Mouse (Mus musculus): ENCODE data around the gene Slco6d1. TPM values are rescaled to one million over a fixed set of nuclear protein-coding genes. Genes with fewer than 3 reads are reported as not detected.
"Not testable (repeated sequence)": the region's sequence is repeated elsewhere in the genome, so short reads cannot be mapped to it uniquely, and the experiment has no call there.

The Slco6d1 gene
- total RNA-seq (2012; rRNA removed), result not detected in 2 replicates

- H3K4me1 ChIP-seq (ENCODE audit: control insufficient read depth in 2 of 2, insufficient read depth in 2 of 2, low read length in 2 of 2, poor library complexity in 1 of 2), result no peaks in the 10 kb centered on the region
- no peak within 1 kb of the TSS for H3K27ac ChIP-seq (ENCODE audit: insufficient read depth, low read depth, low read length, poor library complexity, severe bottlenecking)
- H3K36me3 ChIP-seq (ENCODE audit: control insufficient read depth, insufficient read depth, low read length, poor library complexity, severe bottlenecking), result no peaks in the 10 kb centered on the region
- TF ChIP-seq MAFK (IDR thresholded peaks at IDR 0.05; ENCODE audit: insufficient read depth, low read depth, low read length), result no peak
- TF ChIP-seq HCFC1 (IDR thresholded peaks at IDR 0.05; ENCODE audit: borderline replicate concordance, insufficient read depth, low read length), result no peak
- TF ChIP-seq CHD2 (IDR thresholded peaks at IDR 0.05; ENCODE audit: low read depth, low read length), result no peak
- TF ChIP-seq ZC3H11A (IDR thresholded peaks at IDR 0.05; ENCODE audit: borderline replicate concordance, low read depth, low read length), result no peak
- no peak for TF ChIP-seq ZNF384 (IDR thresholded peaks at IDR 0.05; ENCODE audit: low read depth, low read length)
- no peak for DNase-seq (ENCODE audit: low read depth, low spot score)
- H3K4me3 ChIP-seq (ENCODE audit: insufficient read depth in 1 of 2, low read depth in 1 of 2, low read length in 2 of 2, poor library complexity in 1 of 2, severe bottlenecking in 1 of 2), result no peak within 1 kb of the TSS
- in situ Hi-C loops (cut with MboI; ENCODE audit: low sequenced_read_pairs in 2 of 2, unreplicated experiment in 2 of 2), result no loop called here
- no peaks in the 10 kb centered on the region for H3K9me3 ChIP-seq (ENCODE audit: control insufficient read depth, insufficient read depth, low read depth, low read length)
- no peak within 1 kb of the TSS for H3K9ac ChIP-seq (ENCODE audit: insufficient read depth, low read depth, low read length, poor library complexity, severe bottlenecking)
These were observed at the start of gene Slco6d1 for GRCm38 (mm10) chr1:98420824-98421223. Gene Slco6d1, plus strand, starts transcription at chr1:98421124.

- no peak overlapping the region for H3K27ac ChIP-seq (ENCODE audit: insufficient read depth, low read depth, low read length, poor library complexity, severe bottlenecking)
- in situ Hi-C loops (cut with MboI; ENCODE audit: low sequenced_read_pairs in 2 of 2, unreplicated experiment in 2 of 2), result no loop called here
- H3K9ac ChIP-seq (ENCODE audit: insufficient read depth, low read depth, low read length, poor library complexity, severe bottlenecking), result no peak overlapping the region
- no peak for DNase-seq (ENCODE audit: low read depth, low spot score)
- H3K4me3 ChIP-seq (ENCODE audit: insufficient read depth in 1 of 2, low read depth in 1 of 2, low read length in 2 of 2, poor library complexity in 1 of 2, severe bottlenecking in 1 of 2), result no peak overlapping the region
- TF ChIP-seq CHD2 (IDR thresholded peaks at IDR 0.05; ENCODE audit: low read depth, low read length), result no peak
- no peak for TF ChIP-seq MAFK (IDR thresholded peaks at IDR 0.05; ENCODE audit: insufficient read depth, low read depth, low read length)
- TF ChIP-seq HCFC1 (IDR thresholded peaks at IDR 0.05; ENCODE audit: borderline replicate concordance, insufficient read depth, low read length), result no peak
- no peak for TF ChIP-seq ZC3H11A (IDR thresholded peaks at IDR 0.05; ENCODE audit: borderline replicate concordance, low read depth, low read length)
- no peak for TF ChIP-seq ZNF384 (IDR thresholded peaks at IDR 0.05; ENCODE audit: low read depth, low read length)
- H3K9me3 ChIP-seq (ENCODE audit: control insufficient read depth, insufficient read depth, low read depth, low read length), result no peaks in the 10 kb centered on the region
- no peaks in the 10 kb centered on the region for H3K4me1 ChIP-seq (ENCODE audit: control insufficient read depth in 2 of 2, insufficient read depth in 2 of 2, low read length in 2 of 2, poor library complexity in 1 of 2)
- H3K36me3 ChIP-seq (ENCODE audit: control insufficient read depth, insufficient read depth, low read length, poor library complexity, severe bottlenecking), result no peaks in the 10 kb centered on the region
These were observed 28.9 kb upstream of the Slco6d1 start for GRCm38 (mm10) chr1:98392001-98392400.

- no peaks in the 10 kb centered on the region for H3K36me3 ChIP-seq (ENCODE audit: control insufficient read depth, insufficient read depth, low read length, poor library complexity, severe bottlenecking)
- no peak for TF ChIP-seq ZNF384 (IDR thresholded peaks at IDR 0.05; ENCODE audit: low read depth, low read length)
- TF ChIP-seq ZC3H11A (IDR thresholded peaks at IDR 0.05; ENCODE audit: borderline replicate concordance, low read depth, low read length), result no peak
- TF ChIP-seq HCFC1 (IDR thresholded peaks at IDR 0.05; ENCODE audit: borderline replicate concordance, insufficient read depth, low read length), result no peak
- no peak for TF ChIP-seq CHD2 (IDR thresholded peaks at IDR 0.05; ENCODE audit: low read depth, low read length)
- TF ChIP-seq MAFK (IDR thresholded peaks at IDR 0.05; ENCODE audit: insufficient read depth, low read depth, low read length), result no peak
- no peak overlapping the region for H3K4me3 ChIP-seq (ENCODE audit: insufficient read depth in 1 of 2, low read depth in 1 of 2, low read length in 2 of 2, poor library complexity in 1 of 2, severe bottlenecking in 1 of 2)
- no peak overlapping the region for H3K9ac ChIP-seq (ENCODE audit: insufficient read depth, low read depth, low read length, poor library complexity, severe bottlenecking)
- no peak for DNase-seq (ENCODE audit: low read depth, low spot score)
- no peak overlapping the region for H3K27ac ChIP-seq (ENCODE audit: insufficient read depth, low read depth, low read length, poor library complexity, severe bottlenecking)
- H3K9me3 ChIP-seq (ENCODE audit: control insufficient read depth, insufficient read depth, low read depth, low read length), result no peaks in the 10 kb centered on the region
- in situ Hi-C loops (cut with MboI; ENCODE audit: low sequenced_read_pairs in 2 of 2, unreplicated experiment in 2 of 2), result no loop called here
- no peaks in the 10 kb centered on the region for H3K4me1 ChIP-seq (ENCODE audit: control insufficient read depth in 2 of 2, insufficient read depth in 2 of 2, low read length in 2 of 2, poor library complexity in 1 of 2)
These were observed 27.0 kb downstream of the Slco6d1 start for GRCm38 (mm10) chr1:98447929-98448328.

GRCm38 (mm10) chr1:98459224-98459623, 38.3 kb downstream of the Slco6d1 start:
- in situ Hi-C loops (cut with MboI; ENCODE audit: low sequenced_read_pairs in 2 of 2, unreplicated experiment in 2 of 2); DNase-seq (ENCODE audit: low read depth, low spot score); H3K4me3 ChIP-seq (ENCODE audit: insufficient read depth in 1 of 2, low read depth in 1 of 2, low read length in 2 of 2, poor library complexity in 1 of 2, severe bottlenecking in 1 of 2); H3K9me3 ChIP-seq (ENCODE audit: control insufficient read depth, insufficient read depth, low read depth, low read length); H3K4me1 ChIP-seq (ENCODE audit: control insufficient read depth in 2 of 2, insufficient read depth in 2 of 2, low read length in 2 of 2, poor library complexity in 1 of 2); H3K9ac ChIP-seq (ENCODE audit: insufficient read depth, low read depth, low read length, poor library complexity, severe bottlenecking); H3K27ac ChIP-seq (ENCODE audit: insufficient read depth, low read depth, low read length, poor library complexity, severe bottlenecking); H3K36me3 ChIP-seq (ENCODE audit: control insufficient read depth, insufficient read depth, low read length, poor library complexity, severe bottlenecking): not testable (repeated sequence)

GRCm38 (mm10) chr1:98476381-98476780, 55.5 kb downstream of the Slco6d1 start:
- H3K4me3 ChIP-seq (ENCODE audit: insufficient read depth in 1 of 2, low read depth in 1 of 2, low read length in 2 of 2, poor library complexity in 1 of 2, severe bottlenecking in 1 of 2); H3K4me1 ChIP-seq (ENCODE audit: control insufficient read depth in 2 of 2, insufficient read depth in 2 of 2, low read length in 2 of 2, poor library complexity in 1 of 2); H3K27ac ChIP-seq (ENCODE audit: insufficient read depth, low read depth, low read length, poor library complexity, severe bottlenecking); H3K9me3 ChIP-seq (ENCODE audit: control insufficient read depth, insufficient read depth, low read depth, low read length); H3K36me3 ChIP-seq (ENCODE audit: control insufficient read depth, insufficient read depth, low read length, poor library complexity, severe bottlenecking); in situ Hi-C loops (cut with MboI; ENCODE audit: low sequenced_read_pairs in 2 of 2, unreplicated experiment in 2 of 2); H3K9ac ChIP-seq (ENCODE audit: insufficient read depth, low read depth, low read length, poor library complexity, severe bottlenecking): not testable (repeated sequence)
- peak; percentile 25 for DNase-seq (ENCODE audit: low read depth, low spot score)

Measured in ES-E14 (cell line).